Mouse (Mus musculus): ENCODE results near the gene Pgpep1.

DNA sequence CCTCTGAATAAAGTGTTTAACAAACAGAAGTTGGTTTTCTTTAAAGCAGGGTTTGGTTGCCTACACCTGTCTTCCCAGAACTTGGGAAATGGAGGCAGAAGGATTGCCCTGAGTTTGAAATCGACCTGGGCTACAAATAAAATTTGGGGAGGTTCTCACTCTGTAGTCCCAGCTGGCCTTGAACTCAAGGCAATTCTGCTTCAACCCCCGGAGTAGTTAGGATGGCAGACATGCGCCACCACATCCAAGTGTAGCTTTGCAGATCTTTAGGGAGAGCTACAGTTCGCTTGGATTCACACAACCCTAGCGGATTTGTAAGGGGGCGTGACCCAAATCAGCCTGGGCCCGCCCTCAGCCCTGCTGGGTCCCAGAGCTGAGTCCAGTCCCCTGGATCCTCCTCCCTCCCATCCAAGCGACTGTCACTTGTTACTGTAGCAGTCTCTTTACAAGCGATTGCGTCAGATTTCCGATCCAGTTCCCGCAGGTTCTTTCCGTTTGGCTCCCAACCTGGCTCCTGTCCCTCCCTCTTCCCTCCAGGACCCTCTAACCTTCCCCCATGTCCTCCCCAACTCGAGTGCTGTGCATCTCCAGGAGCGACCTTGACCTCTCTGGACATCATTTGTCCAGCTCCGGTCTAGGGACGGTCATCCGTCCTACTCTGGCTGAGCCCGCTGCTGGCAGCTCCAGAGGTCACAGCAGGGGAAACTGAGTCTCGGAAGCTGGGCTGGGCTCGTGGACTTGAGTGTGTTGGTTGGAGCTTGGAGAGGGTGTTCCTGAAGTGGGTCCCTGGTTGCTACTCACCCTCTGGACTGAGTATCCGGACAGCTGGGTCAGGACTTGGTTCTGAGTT is 29.4 kb downstream of the Pgpep1 start:
- TF ChIP-seq CTCF (IDR thresholded peaks at IDR 0.05; ENCODE audit: low read depth, low read length) (no peak; the same call in 1 of the 2 replicates), POLR2A (IDR thresholded peaks at IDR 0.05; ENCODE audit: borderline replicate concordance, low read depth, low read length) (no peak; the same call in 1 of the 2 replicates)

Data from bone marrow macrophage, adult 2 months (primary cell).